Mouse (Mus musculus): ENCODE measurements around the gene Abl2. TPM values are rescaled to one million over a fixed set of nuclear protein-coding genes. Genes with fewer than 3 reads are reported as not detected.

The Abl2 gene
- total RNA-seq, 2 experiments from 2014 or later, result 59.6 to 59.7 TPM

DNA sequence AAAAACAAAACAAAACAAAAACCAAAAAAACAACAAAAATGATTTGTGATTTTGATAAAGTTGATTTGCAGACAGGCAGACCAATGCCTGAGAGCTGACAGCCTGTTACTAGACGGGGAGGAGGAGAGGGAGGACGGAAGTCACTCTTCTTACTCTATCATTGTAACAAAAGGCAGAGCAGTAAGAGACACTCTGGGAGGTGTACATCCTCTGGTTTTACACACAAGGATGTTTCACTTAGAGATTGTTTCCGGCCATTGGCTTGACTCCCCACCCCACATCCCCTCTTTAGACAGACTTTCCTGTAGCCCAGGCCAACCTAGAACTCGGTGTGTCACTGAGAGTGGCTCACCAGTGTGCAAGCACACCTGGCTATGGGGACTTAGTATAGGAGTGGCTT, 11.0 kb downstream of the Abl2 start:
- no peak for DNase-seq (ENCODE audit: low spot score in 2 of 2)
- intact Hi-C loops (cut with DNase I), result loop anchor here (5.0 kb wide), 1 partner anchor 58 kb away; no protein-coding TSS in a partner anchor

DNA sequence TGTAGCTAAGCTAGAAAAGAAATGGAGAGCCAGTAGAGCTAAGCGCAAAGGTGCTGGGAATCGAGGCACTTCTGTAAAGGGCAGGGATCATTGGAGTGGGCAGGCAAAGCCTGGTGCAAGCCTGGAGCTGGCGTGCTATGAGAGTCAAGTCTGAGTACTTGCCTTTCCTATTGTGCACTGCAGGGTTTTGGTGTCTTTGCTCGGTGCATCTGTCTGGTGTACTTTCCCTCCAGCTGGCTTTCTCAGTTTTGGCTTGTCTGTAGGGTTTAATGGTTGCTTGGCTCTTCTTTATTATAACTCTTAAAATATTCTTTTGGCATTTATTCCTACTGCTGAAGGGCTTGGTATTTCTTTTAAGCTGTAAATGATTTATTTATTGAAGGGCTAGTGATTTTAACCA, 14.4 kb downstream of the Abl2 start:
- intact Hi-C loops (cut with DNase I), result loop anchor here (5.0 kb wide), 1 partner anchor 54 kb away; no protein-coding TSS in a partner anchor
- DNase-seq (ENCODE audit: low spot score in 2 of 2), result no peak

DNA sequence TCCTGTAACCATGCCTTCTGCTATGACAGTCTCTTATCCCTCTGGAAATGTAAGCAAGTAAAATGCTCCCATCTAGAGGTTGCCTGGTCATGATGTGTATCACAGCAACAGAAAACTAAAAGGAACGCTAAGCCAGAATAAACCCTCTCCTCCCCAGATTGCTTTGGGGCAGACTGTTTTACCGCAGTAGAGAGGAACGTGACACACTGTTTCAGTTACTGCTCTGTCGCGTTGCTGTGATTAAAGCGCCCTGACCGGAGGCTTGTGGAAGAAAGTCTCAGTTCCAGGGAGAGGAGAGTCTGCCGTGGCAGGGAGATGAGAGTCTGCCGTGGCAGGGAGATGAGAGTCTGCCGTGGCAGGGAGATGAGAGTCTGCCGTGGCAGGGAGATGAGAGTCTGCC, 22.6 kb downstream of the Abl2 start:
- intact Hi-C loops (cut with DNase I), result no loop called here
- peak in 1 of 2 experiments; percentile 20 for DNase-seq (ENCODE audit: low spot score in 2 of 2)

DNA sequence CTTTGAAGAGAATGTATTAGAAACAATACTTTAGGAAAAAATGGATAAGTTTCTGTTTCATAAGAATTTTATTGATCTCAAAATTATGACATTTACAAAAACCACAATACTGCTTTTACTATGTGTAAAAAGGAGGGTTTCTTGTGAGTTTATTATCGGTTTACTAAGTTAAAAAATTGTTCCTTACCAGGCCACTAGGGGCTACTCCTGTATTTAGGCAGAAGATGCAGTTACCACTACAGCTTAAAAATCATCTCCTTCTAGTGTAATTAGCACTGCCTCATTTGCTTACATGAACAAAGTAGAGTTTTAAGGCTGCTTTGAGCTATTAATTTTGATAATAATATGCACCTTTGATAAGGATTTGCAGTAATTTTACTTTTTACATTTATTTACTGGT, 25.6 kb downstream of the Abl2 start:
- intact Hi-C loops (cut with DNase I), result loop anchor here (2.0 kb wide), 1 partner anchor 47 kb away; no protein-coding TSS in a partner anchor
- peak in 1 of 2 experiments; percentile 26 for DNase-seq (ENCODE audit: low spot score in 2 of 2)

DNA sequence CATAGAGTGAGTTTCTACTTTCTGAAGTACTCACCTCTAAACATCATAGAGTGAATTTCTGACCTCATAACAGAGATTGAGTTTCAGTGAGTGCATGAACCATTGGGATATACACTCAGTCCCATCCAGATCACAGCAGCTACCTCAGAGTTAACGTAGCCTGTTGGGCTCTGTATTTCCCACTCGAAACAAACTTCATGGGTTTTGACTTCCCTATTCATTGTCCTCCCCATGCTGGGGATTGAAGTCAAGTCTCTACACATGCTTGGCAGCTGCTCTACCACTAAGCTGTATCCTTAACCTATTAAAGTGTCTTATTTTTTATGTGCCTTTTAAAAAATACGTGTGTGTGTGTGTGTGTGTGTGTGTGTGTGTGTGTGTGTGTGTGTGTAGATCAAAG, 26.9 kb downstream of the Abl2 start:
- DNase-seq (ENCODE audit: low spot score in 2 of 2), result no peak
- intact Hi-C loops (cut with DNase I), result loop anchor here (2.0 kb wide), 1 partner anchor 45 kb away; no protein-coding TSS in a partner anchor

DNA sequence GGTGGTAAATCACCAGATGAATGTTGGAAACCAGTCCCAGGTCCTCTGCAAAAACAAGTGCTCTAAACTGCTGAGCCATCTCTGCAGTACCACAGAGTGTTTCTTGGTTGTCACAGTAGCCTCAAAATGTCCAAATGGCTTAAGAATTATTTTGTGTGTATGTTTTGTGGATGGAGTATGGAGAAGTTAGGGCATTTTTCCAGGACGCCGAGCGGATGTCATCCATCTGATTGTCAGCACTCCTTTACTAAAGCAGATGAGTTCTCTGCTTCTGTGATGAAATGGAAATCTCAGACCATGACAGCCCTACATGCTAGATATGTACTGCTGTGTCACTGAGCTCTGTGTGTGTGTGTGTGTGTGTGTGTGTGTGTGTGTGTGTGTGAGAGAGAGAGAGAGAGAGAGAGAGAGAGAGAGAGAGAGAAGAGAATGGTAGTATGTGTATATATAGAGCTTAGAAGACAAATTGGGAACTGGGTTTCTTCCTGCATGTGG, 31.3 kb downstream of the Abl2 start:
- DNase-seq (ENCODE audit: low spot score in 2 of 2), result no peak
- intact Hi-C loops (cut with DNase I), result no loop called here

DNA sequence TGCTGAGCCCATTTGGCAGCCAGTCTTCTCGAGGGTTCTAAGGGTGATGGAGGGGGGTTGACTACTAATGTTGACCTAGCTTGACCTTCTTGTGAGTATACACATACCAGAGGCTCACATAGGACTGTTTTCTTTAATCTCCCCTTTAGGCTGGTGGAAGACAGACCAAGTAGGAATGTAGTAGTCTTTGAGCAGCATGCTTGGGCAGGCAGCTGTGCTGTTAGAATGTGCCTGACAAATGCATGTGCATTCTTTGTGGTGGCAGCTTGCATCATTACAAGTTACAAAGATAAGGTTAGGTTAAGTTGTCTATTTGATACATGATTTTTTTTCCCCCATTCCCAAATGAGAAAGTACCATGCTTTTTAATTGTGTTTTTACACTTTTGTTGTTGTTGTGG, 31.8 kb downstream of the Abl2 start:
- intact Hi-C loops (cut with DNase I), result no loop called here
- DNase-seq (ENCODE audit: low spot score in 2 of 2), result no peak

DNA sequence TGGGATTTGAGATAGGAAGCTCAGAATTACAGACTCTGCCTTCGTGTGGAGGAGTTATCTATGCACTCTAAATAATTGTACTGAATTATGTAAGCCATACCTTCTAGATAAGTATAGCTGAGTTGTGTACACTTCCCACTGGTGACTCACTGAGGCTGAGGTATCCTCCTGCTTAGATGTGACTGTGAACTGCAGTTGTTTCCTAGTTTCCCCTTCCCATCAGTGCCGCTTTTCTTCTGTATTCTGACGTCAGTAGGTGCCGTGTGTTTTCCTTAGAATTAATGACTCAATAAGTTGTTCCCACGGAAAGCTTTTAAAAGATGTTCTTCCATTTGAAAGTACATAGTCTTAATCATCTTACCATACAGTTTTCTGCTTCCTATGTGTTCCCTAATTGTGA, 34.7 kb downstream of the Abl2 start:
- DNase-seq (ENCODE audit: low spot score in 2 of 2), result no peak
- intact Hi-C loops (cut with DNase I), result no loop called here

DNA sequence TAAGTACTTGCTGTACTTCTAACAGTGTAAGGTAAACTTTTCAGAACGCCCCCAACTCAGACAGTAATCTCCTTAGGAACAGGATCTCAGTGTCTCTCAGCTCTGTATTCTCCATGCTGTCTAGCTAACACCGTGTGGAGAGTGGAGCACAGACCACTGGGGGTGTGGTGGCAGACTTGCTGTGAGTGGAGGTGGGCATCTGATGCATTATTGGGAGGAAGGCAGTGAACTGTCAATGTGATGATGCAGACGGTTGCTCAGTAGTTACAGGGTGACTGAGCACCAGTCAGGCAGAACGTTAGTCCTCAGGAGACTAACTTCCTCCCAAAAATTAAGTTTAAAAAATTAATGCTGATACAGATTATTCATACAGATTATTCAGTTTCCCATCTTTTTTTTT, 38.5 kb downstream of the Abl2 start:
- no peak for DNase-seq (ENCODE audit: low spot score in 2 of 2)
- intact Hi-C loops (cut with DNase I), result no loop called here

DNA sequence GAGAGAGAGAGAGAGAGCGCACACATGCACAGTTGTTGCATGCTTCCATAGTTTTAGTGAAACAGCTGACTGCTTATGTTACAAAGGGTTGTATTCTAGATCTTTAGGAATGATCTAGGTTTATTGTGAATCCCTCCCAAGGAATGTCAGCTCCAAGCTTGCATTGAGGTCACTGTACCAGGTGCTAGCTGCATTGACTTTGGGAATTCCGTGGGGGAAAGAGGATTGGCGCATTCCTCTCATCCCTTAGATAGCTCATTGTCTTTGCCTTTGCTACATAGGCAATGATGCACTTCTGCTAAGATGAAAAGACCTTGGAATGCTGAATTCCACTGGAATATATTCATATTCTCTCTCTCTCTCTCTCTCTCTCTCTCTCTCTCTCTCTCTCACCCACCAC, 44.0 kb downstream of the Abl2 start:
- intact Hi-C loops (cut with DNase I), result no loop called here
- DNase-seq (ENCODE audit: low spot score in 2 of 2), result no peak

DNA sequence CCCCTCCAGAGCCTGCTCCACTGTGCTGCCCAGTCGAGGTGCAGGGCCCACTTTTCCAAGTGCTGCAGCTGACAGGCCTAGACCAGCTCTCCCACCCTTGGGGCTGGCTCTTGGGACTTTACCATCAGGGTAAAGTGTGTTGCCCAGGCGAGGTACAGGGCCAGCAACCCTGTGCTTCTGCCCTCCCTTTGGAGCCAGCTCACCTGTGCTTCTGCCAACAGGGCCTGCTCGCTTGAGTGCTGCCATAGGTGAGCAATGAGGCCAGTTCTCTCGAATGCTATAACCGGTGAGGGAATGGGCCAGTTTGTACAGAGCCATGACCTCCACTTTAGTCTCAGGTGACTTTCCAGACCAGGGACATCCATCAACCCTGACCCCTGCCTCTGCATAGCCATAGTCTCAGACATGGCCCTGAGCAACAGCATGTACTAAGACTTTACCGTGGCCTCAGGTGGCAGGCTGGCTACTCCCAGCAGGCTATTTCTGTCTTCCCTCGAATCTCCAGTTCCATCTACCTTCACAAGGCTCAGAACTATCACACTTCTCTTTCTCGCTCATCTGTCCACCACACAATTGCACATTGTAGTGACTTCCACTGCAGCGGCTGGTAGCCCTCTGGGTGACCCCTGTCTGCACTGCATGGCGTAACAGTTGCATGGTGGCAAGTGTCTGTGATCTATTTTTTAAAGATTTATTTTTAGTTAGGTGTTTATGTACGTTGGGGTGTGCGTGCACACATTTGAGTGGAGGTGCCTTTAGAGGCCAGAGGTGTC, 46.7 kb downstream of the Abl2 start:
- no peak for DNase-seq (ENCODE audit: low spot score in 2 of 2)
- intact Hi-C loops (cut with DNase I), result no loop called here

DNA sequence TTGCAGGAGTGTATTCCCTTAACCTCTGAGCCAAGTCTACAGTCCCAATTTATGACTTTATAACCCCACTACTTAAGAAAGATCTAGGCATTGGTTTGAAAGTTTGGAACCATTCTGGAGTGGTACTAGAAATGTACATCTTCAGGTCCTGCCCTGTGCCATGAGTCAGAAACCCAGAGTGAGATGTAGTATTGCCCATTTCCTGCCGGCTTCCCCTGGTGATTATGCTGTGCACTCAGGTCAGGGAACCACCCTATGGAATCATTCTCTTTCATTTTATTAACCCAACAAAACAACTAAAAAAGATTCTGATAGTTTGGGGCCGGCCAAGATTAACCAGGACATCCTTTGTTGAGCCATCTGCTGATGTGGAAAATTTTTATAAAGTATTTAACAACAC, 47.4 kb downstream of the Abl2 start:
- DNase-seq (ENCODE audit: low spot score in 2 of 2), result no peak
- intact Hi-C loops (cut with DNase I), result no loop called here

DNA sequence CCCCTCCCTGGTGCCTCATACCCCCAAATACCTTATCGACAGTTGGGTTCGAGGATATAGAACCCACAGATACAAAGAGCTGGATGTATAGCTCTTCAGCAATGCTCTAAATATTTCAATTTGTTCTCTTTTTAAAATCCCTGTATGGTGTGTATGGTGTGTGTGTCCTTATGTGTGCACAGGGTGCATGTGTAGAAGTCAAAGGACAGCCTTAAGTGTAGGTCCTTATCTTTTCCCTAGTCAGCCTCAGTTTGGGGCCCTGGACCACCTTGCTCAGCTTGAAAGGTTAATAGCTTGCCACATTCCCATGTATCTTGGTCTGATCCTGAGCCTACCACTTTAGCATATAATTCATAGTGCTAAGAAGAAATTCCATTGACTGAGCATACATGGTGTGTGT, 49.9 kb downstream of the Abl2 start:
- intact Hi-C loops (cut with DNase I), result no loop called here
- DNase-seq (ENCODE audit: low spot score in 2 of 2), result no peak

DNA sequence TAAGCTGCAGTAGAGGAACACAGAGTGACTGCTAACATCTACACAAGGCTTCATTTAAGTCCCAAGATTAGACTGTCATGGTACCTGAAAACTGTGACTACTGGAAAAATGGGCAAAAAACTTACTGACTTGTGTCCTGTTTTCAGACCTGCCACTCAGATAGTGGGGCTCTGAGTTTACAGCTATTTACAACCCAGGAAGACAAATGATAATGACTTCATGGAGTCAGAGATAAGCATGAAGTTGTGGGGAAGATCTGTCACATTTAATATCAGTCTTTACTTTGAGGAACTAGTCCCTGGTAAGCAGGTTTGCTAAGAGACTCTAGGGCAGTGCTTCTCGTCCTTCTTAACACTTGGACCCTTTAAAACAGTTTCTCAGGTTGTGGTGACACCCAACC, 51.7 kb downstream of the Abl2 start:
- no peak for DNase-seq (ENCODE audit: low spot score in 2 of 2)
- intact Hi-C loops (cut with DNase I), result no loop called here

DNA sequence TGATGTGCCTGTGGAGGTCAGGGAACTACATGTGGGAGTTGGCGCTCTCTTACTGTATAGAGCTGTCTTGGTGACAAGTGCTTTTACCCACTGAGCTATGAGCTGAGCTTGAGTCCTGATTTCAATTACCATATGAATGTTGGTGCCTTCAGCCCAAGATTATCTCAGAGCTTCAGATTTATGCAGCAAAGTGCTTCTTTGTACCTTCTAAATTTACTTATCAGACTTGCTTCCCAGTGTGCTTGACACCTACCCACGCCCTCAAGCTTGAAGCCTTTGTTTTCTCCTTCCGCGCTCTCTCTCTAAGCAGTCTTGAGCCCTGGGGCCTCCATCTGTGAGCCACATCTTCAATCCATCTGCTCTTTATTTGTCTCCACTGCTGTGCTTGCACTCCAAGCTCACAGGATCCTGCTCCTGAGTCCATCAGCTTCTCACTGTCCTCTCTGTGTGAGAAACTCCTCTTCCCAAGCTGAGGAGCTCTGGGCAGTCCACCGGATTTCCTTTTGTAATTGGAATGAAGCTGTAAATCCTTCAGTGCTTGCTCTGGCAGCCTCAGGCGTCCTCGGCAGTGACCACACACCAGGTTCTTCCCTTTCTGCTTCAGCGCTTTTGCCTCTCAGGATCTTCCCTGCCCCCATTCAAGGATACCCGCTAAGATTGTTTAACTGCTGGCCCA, 55.4 kb downstream of the Abl2 start:
- intact Hi-C loops (cut with DNase I), result no loop called here
- DNase-seq (ENCODE audit: low spot score in 2 of 2), result peak; percentile 50 to 53

DNA sequence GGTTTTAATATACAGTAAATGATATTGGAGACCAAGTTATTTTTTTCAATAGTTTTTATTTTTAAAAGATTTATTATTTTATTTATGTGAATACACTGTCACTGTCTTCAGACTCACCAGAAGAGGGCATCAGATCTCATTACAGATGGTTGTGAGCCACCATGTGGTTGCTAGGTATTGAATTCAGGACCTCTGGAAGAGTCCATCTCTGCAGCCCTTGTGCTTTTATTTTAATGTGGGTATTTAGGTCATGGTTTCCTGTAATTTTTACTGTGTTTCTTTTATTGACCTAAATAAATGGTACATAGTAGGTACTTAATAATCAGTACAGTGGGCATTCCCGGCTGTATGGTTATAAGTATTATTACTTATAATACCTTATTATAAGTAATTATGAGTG, 56.1 kb downstream of the Abl2 start:
- intact Hi-C loops (cut with DNase I), result no loop called here
- DNase-seq (ENCODE audit: low spot score in 2 of 2), result no peak

DNA sequence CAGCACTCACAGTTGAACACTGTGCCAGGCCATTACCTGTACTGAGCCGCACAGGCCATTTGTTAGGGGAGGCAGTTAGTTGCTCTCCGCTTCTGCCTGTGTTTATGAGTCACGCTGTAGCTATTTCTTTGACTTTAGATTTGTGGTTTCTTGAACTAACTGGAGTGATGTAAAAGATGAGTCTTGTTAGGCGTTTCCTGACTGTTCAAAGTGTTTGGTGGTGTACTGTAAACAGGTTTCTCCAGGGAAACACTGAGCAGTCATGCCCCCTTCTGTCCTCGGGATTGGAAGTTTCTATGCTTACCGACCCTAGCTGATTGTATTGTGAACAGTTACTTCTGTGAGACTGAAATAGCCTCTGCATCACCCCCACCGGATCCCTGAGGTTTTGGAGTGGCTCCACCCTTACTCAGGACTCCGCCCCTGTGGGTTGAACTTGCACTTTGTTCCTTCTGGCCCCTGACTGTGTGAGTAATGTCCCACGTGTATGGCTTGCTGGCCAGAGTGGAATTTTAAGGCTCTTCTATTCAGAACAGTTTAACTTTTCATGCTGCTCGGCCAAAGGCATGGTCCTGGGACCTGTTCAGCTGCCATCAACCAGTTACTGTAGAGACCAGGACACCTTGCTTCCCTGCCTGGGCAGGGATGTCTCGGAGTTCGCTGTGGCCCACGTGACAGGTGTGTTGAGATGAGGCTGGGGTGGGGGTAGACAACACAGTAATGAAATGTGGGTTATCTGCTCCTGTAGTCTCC, 57.0 kb downstream of the Abl2 start:
- peak; percentile 30 to 45 for DNase-seq (ENCODE audit: low spot score in 2 of 2)
- intact Hi-C loops (cut with DNase I), result no loop called here

DNA sequence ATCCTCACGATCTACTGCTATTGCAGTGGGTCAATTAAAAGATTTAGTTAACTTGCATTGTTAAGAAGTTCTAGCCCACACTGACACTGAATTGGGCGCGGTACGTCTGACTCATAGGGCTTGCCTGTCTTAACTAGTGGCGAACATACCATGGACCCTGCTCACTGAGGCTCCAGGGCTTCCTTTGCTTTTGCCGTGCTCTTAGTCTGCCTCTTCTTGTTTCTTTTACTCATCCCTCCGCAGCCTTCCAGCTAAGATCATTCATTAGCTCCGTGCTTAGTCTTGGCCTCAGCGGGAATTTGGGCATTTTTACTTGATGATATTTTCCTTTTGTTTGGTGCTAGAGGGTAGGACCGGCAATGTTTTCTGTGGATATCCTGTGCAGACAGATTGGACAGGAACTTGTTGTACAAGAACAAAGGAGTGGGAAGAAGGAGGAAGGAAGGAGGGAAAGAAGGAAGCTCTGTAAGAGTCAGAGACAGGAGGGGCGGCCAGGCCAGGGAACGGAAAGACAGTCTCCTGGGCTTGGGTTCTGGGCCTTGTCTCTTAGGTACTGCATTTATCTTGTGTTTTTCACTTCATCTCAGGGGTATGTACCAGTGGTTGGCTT, 58.5 kb downstream of the Abl2 start:
- DNase-seq (ENCODE audit: low spot score in 2 of 2), result no peak
- intact Hi-C loops (cut with DNase I), result no loop called here

DNA sequence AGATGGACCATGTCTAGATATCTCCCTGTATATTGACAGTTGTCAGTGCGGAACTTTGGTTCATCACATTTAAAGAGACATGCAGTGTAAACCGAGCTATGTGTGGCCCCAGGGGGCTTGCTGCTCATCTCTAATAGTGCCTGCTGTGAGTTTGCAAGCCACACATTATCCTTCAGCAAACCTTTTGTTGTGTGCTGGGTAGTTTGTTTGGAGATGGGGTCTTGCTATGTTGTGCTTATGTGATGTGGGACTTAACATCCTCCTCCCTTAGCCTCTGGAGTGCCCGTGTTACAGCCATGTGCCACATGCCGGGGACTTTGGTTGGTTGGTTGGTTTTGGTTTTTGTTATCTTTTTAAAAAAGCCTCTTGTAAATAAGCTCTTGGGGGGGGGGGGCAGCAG, 59.2 kb downstream of the Abl2 start:
- intact Hi-C loops (cut with DNase I), result no loop called here

More for the DNA sequence above, 59.2 kb downstream of the Abl2 start:
- no peak for DNase-seq (ENCODE audit: low spot score in 2 of 2)

All from left cerebral cortex, postnatal 14 days (tissue).